Mouse (Mus musculus): ENCODE measurements at regions not wholly inside any gene's neighbourhood (a gene's known extent, or its start where the extent isn't known, plus 50 kb on each side); places are given as distances from the start of the nearest gene placed in this dataset.

- no peak for TF ChIP-seq CTCF (IDR thresholded peaks at IDR 0.05; ENCODE audit: low read depth, low read length)
- no peak for TF ChIP-seq POLR2A (IDR thresholded peaks at IDR 0.05; ENCODE audit: borderline replicate concordance, low read depth, low read length)
Measured at GRCm38 (mm10) chr6:116895114-116895513, 178.4 kb upstream of the Tmem72 start.

Data from bone marrow macrophage, adult 2 months (primary cell).